Mouse (Mus musculus) layer of hippocampus, adult 11-12 months (tissue): ENCODE results near the gene Ppp1r27.
A peak's percentile ranks its signal among the peaks of the same experiment; 100 is the strongest.
"Not testable (repeated sequence)": the region's sequence is repeated elsewhere in the genome, so short reads cannot be mapped to it uniquely, and the experiment has no call there.

Experiments
- DNase-seq: peaks from one replicate; pipeline ENCODE4 v3.0.0; 2022; ENCODE audit warnings: low spot score

Ppp1r27 gene

GRCm38 (mm10) chr11:120575046-120575445, 24.1 kb upstream of the Ppp1r27 start:
- DNase-seq = no peak

- no peak for DNase-seq
Observed at GRCm38 (mm10) chr11:120574278-120574600, 23.3 kb upstream of the Ppp1r27 start.

GRCm38 (mm10) chr11:120573585-120574277, 22.8 kb upstream of the Ppp1r27 start:
- DNase-seq = no peak

GRCm38 (mm10) chr11:120572752-120573584, 22.0 kb upstream of the Ppp1r27 start, which contains the start of gene P4hb:
TSS of gene P4hb (minus strand) at chr11:120573253.
- DNase-seq = peak; percentile 100

GRCm38 (mm10) chr11:120572417-120572751, 21.5 kb upstream of the Ppp1r27 start:
- DNase-seq = no peak

- no peak for DNase-seq
Observed at GRCm38 (mm10) chr11:120571754-120572416, 21.0 kb upstream of the Ppp1r27 start.

- DNase-seq = no peak
Observed at GRCm38 (mm10) chr11:120571122-120571521, 20.2 kb upstream of the Ppp1r27 start.

- DNase-seq = no peak
Observed at GRCm38 (mm10) chr11:120568324-120568723, 17.4 kb upstream of the Ppp1r27 start.

- DNase-seq = no peak
Observed at GRCm38 (mm10) chr11:120565114-120565513, 14.2 kb upstream of the Ppp1r27 start.

- DNase-seq = no peak
Observed at GRCm38 (mm10) chr11:120562949-120563348, 12.0 kb upstream of the Ppp1r27 start.

GRCm38 (mm10) chr11:120560952-120561728, 10.2 kb upstream of the Ppp1r27 start:
- DNase-seq = no peak

GRCm38 (mm10) chr11:120558843-120559242, 7.9 kb upstream of the Ppp1r27 start:
- DNase-seq = not testable (repeated sequence)

GRCm38 (mm10) chr11:120555260-120555659, 4.3 kb upstream of the Ppp1r27 start:
- DNase-seq = no peak

GRCm38 (mm10) chr11:120554834-120555233, 3.9 kb upstream of the Ppp1r27 start:
- no peak for DNase-seq

GRCm38 (mm10) chr11:120552736-120553135, 1.8 kb upstream of the Ppp1r27 start:
- no peak for DNase-seq

- no peak for DNase-seq
Observed at GRCm38 (mm10) chr11:120549986-120550809, 734 bp downstream of the Ppp1r27 start.

GRCm38 (mm10) chr11:120549168-120549945, 1.6 kb downstream of the Ppp1r27 start, which contains the start of gene Mcrip1:
TSS of gene Mcrip1 (minus strand) at chr11:120549727.
- peak; percentile 93 for DNase-seq

GRCm38 (mm10) chr11:120548786-120549167, 2.2 kb downstream of the Ppp1r27 start:
- DNase-seq = no peak

- DNase-seq = no peak
Observed at GRCm38 (mm10) chr11:120548214-120548613, 2.7 kb downstream of the Ppp1r27 start.

GRCm38 (mm10) chr11:120547469-120547868, 3.5 kb downstream of the Ppp1r27 start:
- no peak for DNase-seq
